Mouse (Mus musculus) C2C12 (cell line): Measurements from ENCODE around the gene Ghrhr.

Experiments
- CEBPB ChIP-seq: IDR thresholded peaks from one replicate; pipeline ENCODE4 v1.6.1; 2011; ENCODE audit warnings: low read depth, mild to moderate bottlenecking, control low read depth, moderate library complexity
- CTCF ChIP-seq: IDR thresholded peaks from one replicate; pipeline ENCODE4 v1.5.1; 2011; ENCODE audit not compliant: control insufficient read depth, insufficient read depth, insufficient read length
- FOSL1 ChIP-seq: IDR thresholded peaks from one replicate; pipeline ENCODE4 v1.8.0; 2011; ENCODE audit warnings: mild to moderate bottlenecking, low read length; ENCODE audit not compliant: poor library complexity, insufficient read depth, severe bottlenecking
- MAX ChIP-seq: IDR thresholded peaks from one replicate; pipeline ENCODE4 v1.6.1; 2011; ENCODE audit warnings: mild to moderate bottlenecking, control low read depth
- MYOD1 ChIP-seq: IDR thresholded peaks from one replicate; pipeline ENCODE4 v1.6.1; 2011; ENCODE audit warnings: low read depth; ENCODE audit not compliant: control insufficient read depth, insufficient read length
- MYOG ChIP-seq: IDR thresholded peaks from one replicate; pipeline ENCODE4 v1.6.1; 2011; ENCODE audit not compliant: control insufficient read depth, insufficient read length; ENCODE audit errors: extremely low read depth
- USF1 ChIP-seq: IDR thresholded peaks from one replicate; pipeline ENCODE4 v1.6.1; 2011; ENCODE audit warnings: low read depth, mild to moderate bottlenecking, control low read depth, moderate library complexity

DNA sequence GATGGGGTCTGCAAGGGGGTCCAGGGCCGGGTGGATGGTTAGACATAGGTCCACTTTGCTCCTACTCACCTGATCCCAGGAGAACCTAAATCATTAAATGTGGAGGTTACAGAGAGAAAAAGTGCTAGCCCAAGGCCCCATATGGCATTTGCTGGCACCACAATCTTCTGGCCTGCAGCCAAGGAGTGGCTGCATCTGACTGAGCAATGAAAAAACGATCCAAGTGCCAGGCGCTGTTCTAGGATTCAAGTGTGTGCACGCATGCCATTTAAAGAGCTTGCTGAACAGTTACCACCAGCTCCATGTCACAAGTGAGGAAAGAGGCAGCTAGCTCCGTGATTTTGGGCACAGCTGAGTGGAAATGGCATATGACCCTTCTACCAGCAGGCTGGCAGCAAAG, 23.8 kb downstream of the Ghrhr start:
- TF ChIP-seq CTCF (no peak), USF1 (no peak), MYOG (no peak), MYOD1 (no peak), FOSL1 (no peak), MAX (no peak), CEBPB (no peak)
